Mouse (Mus musculus): Measurements from ENCODE around the gene Mphosph8.
A peak's percentile ranks its signal among the peaks of the same experiment; 100 is the strongest.

Mphosph8 gene

DNA sequence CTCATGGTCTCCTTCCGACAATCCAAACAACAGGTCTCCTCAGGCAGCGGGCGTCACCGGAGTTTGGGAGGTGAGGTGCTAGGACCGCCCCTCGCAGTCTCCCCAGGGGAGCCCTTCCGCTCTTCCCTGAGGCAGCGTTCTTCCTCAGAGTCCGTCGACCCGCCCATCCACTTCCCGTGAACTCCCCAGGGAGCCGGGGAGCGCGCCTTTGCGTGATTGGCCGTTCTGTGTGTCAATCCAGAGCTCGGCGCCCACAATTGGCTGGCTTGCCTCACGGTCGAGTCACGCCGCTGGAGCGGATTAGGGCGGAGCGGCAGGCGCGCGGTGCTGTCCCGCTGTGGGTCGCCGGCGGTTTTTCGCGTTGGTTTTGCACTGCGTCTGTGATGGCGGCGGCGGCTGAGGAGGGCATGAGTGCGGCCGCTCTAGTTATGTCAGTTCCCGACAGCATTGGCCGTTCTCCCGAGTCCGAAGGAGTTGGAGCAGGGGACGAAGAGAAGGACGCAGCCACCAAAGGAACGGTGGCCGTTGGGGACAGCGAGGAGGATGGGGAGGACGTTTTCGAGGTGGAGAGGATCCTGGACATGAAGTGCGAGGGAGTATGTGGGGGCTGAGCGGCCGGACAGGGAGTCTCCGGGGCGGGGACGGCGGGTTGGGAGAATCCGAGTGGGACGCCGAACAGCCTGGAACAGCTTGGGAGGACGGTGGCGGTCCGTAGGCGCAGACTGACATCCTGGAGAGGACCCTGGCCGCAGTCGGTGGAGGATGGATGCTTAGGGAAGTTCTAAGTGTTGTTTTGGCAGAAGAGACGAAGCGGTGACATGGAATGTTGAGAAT, at the start of gene Mphosph8:
TSS of gene Mphosph8 (plus strand) at position 280 of the 834 bp plus-strand sequence.
- peak; percentile 99 for DNase-seq

DNA sequence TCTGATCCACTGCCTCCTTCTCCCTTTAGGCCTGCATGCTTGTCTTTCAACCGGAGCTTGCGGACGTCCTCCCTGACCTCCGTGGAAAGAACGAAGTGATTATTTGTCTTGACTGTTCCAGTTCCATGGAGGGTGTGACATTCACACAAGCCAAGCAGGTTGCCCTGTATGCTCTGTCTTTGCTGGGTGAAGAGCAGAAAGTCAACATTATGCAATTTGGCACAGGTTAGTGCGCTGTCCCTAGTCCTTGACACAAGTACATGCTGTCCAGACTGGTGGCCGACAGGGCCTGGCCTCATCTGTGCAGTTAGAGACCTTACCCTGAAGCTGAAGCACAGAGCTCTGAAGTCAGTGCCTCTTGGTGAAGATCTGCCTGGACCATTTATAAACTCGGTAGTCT, 47.6 kb upstream of the Mphosph8 start:
- no peak for DNase-seq

DNA sequence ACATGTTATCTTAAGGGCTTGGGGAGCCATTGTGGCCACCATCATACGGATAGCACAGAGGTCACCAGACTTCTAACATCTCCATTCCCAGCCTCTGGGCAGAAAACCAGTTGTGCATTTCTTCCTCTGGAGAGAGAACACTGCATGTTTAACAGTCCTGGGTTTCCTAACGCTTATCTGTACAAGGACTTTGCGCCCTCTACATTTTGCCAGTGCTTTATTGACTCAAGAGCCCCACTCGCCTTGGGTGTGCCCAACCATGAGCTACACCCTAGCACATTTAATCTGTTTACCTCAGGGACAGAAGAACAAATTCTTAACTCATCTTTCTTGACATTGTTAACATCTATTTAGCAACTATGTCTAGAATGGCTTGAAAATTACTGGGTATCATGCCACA, 41.8 kb upstream of the Mphosph8 start:
- no peak for DNase-seq

DNA sequence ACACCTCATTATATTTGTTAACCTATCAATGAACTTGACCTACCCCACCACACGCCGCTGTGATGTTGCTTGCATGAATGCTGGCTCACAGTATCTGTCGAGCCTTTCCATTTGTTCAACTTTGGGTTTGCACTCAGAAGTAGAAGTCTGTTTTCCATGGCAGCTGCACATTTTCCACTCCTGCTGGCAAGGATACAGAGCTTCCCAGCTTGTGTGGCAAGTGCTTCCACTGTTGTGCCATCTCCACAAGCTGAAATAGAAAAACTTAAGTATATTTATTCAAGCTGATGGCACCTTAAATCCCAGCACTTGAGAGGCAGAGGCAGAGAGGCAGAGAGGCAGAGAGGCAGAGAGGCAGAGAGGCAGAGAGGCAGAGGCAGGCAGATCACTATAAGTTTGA, 39.7 kb upstream of the Mphosph8 start:
- DNase-seq, result no peak

DNA sequence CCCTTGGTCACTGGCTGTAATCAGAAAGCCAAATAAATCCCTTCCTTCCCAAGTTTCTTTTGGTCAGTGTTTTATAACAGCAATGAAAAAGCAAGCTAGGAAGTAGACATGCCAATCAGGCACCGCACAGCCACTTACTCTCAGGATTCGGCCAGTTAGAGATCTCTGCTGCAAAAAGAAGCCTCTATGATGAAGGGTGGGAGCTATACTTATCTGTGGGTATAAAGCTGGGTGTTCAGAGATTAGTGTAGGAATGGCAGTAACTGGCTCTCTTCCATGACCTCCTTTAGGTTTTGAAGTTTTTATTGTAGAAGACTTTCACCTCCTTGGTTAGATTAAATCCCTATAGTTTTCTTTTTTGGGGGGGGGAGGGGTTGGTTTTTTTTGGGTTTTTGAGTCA, 36.9 kb upstream of the Mphosph8 start:
- DNase-seq, result no peak

DNA sequence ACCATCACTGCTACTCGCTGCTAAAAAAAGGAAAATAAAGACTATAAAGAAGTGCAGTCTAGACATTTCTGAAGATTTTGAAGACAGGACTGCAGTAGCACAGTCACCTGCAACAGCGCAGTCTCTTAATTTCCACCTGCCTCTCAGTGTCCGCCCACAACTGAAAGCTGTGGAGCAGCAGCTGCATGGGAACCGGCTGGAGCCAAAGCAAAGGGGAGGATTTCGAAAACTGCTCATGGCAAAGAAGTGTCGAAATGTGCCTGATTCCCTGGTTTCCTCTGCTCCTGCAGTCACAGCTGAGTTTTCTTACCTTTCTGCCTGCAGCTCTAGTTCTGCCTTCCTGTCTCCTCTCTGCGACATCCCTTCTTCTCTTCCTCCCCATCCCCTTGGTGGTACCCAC, 20.8 kb upstream of the Mphosph8 start:
- DNase-seq, result no peak

DNA sequence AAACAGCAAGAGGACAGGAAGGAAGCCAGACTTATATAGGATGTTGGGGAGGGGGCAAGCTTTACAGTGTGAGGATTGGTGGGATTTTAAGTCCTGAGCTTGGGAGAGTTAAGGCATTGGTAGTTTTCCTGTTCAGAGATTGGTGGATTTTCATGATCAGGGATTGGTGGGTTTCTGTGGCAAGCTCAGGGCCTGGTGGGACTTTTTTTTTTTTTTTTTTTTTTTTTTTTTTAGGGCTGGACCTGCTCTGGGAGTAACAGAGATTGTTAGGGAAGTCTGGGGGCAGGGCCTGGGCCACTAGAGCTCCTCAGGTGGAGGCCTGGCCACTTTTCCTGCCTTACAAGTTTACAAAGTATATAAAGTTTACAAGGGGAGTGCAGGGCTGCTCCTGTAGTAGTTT, 18.6 kb upstream of the Mphosph8 start:
- DNase-seq, result no peak

DNA sequence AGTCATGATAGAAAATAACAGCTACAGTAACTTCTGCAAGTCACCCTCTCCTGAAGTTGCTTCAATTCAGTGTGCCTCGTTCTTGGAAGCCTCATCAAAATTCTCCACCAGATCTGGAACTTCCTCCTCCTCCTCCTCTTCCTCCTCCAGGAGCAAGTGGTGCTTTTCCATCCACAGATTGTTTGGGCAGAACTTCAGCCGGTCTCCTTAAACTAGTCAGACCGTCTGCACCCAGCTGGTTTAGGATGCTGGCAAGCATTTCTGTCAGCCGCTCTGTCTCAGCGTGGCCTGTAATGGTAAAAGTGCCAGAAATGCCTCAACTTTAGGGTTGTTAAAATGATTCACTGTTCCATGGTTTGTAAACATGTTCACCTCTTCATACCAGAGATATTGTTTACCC, 2.4 kb upstream of the Mphosph8 start:
- peak; percentile 27 for DNase-seq

DNA sequence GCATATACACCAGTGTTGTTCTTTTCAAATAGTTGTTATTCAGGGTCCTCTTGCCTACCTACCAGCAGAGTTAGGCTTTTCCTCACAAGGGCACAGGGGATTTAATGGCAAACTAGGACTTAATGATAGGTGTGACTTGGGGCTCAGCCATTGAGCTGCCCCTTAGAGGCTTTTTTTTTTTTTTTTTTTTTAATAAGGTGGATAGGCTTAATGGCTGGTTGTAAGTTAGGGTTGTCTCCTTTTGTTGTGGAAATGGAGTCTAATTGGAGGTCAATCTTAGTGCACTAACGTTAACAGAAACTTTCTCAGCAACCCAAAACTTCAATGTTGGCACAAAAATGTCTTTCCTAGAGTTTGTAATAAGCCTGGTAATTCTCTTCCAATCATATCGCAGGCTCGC, 1.1 kb upstream of the Mphosph8 start:
- no peak for DNase-seq

DNA sequence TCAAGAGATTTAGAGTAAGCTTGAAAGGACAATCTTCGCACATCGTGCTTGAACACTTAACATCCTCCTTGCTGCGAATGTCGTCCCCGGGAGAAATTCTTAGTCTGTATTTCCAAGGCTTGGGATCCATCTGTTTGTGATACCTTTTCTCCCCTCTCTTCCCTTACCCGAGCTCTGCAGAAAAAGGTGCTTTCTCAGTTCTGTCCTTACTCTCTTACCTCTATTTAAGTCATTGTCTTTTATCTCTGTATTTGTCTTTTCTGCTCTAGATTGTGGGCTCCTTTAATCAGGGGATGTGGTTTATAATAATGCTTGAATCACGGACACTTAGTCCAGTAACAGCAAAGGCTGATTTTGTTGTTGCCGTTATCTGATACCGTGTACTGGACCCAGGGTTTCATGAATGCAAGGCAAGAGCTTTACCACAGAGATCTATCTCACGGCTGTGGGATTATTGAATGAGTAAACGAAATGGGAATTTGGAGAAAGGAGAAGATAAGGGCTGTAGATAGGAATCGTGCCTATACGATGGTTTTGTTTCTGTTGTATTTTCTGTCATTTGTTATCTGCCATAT, 1.1 kb downstream of the Mphosph8 start:
- DNase-seq, result no peak

DNA sequence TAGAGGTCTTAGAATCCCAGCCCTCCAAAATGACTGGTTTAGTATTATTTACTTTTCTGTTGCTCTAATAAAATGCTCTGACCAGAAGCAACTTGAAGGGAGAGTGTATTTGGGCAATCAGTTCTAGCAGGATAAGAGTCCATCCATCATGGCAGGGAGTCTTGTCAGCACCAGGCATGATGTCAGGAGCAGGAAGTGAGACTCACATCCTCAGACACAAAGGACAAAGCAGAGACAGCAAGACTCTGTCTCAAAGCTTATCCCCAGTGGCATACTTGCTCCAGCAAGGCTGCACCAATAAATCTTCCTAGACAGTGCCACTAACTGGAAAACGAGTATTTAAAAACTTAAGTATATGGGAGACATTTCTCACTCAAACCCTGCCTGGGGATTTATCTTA, 17.4 kb downstream of the Mphosph8 start:
- peak; percentile 30 for DNase-seq

DNA sequence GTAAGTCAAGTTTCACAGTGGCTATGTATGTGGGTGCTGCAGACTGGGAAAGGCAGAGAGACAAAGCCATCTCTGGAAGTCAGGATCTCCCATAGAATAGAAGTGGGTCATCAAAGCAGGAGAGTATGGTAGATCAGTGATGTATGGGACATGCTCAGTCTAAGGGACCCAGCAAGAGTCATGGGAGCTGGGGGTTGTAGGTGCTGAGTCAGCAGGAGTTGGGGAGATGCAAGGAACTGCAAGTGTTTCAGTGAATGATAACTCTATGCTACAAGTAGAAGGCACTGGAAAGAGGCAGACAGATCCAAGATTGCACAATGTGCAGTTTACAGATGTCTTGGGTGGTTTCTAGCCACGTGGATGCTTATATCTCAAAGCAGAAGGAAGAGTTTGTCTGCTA, 21.1 kb downstream of the Mphosph8 start:
- no peak for DNase-seq

DNA sequence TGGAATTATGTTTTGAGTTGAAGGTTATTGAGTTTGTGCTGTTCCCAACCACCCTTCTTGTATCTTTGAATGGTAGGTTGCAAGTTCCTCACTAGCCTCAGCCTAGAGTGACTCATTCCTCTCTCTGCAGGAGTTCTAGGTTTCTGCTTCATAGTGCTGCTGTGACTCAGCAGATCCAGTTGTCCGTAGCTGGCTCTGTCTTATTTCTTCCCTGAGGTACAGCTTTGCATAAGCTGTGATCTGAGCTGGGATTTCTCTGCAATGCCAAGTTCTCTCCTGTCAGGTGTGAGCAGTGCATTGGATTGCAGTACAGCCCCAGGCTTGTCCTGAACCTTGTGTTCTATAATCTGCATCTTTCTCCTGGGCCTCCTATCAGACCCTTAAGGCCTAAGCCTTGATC, 21.7 kb downstream of the Mphosph8 start:
- DNase-seq, result no peak

DNA sequence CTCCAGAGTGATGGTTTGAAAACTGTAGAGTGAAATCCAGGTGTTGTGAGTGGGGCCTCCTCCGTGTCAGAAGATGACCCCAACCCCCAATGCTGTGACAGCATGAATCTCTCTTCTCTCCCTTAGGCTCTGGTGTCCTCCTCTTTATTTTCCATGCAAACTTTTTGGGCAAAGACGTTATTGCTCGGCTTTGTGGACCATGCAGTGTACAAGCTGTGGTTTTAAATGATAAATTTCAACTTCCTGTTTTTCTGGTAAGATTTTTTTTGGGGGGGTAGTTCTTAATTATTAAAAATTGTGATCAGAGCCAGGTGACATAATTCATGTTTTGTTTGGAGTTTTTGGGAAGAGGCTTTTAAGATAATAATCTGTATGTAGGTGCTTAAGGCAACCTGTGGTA, 27.4 kb downstream of the Mphosph8 start:
- DNase-seq, result no peak

DNA sequence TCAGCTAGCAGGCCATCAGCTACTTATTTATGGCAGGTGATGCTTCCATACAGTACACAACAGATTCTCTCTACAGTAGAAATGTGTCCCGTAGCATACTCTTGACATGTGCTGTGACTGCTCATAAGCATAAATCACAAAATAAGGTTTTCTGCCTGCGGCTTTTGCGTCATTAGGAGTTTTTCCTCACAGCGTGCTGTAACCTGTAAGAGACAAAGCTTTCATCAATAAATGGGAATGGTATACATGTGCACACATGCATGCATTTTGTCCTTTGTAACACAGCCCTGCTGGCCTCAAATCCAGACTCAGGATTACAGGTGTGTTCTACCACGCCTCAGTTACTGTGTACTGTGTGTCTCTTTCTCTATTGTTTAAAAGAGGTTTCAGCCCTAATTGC, 29.8 kb downstream of the Mphosph8 start:
- DNase-seq, result no peak

DNA sequence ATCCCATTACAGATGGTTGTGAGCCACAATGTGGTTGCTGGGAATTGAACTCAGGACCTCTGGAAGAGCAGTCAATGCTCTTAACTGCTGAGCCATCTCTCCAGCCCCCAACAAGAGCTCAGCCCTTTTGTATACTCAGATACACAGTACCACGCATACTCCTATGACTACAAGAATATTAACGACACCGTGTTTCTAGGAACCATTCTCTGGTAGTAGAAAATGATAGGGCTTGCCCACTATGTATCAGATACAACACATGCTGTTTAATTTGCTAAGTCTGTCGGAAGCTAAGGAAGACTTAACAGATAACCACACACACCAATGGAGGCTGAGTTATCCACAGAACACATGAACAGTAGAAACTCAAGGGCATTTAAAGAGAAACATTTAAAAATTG, 34.6 kb downstream of the Mphosph8 start:
- DNase-seq, result no peak

DNA sequence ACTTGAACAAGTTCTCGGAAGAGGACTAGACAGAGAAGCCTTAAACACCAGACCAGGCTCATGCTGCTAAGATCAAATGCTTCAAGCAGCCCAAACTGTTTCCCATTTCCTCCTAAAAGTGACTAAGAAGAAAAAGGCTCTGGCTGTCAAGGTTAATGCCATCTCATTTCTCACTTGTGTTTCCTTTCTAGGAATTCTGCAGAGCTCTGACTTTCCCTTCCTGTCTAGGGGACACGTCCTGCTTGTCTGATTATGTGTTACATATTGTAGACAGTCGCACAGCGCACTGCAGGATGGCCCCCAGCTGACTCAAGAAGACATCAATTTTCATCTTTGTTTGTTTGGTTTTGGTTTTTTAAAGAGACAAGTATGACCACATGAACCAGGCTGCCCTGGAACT, 37.6 kb downstream of the Mphosph8 start:
- peak; percentile 17 for DNase-seq

DNA sequence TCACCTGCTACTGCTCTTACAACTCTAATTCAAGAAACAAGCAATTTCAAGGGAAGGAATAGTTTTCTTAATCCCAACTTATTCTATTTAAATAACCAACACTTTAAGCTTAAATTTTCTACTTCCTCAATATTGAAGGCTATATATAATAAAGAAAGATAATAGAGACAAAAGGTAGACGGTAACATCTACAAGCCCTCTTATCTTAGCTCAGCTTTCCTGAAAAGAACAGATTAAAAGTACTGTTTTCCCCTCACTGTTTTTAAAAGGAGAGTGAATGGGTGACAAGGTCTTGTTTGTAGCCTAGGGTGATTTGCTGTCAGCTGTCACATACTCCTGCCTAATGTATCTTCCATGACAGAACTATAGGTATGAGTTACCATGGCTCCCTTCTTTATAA, 58.4 kb downstream of the Mphosph8 start:
- DNase-seq, result no peak

DNA sequence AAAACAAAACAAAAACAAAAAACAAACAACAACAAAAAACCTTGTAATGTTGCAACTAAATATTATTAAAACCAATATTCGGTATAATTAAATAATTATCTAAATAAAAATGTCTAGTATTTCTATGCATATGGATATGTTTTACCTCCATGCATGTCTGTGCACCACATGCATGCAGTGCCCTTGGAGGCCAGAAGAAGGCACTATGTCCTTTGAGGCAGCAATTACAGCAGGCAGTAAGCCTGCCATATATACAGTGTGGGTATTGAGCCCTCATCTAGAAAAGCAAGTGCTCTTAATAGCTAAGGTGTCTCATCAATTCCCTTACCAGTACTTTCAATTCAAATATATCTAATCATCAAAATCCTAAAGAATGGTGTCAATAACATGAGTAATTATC, 72.1 kb downstream of the Mphosph8 start:
- DNase-seq, result no peak
